Mouse (Mus musculus) heart, postnatal 0 days (tissue): ENCODE data around the gene Pidd1. TPM values are rescaled to one million over a fixed set of nuclear protein-coding genes. Genes with fewer than 3 reads are reported as not detected.

Experiments used
- ATAC-seq: fragments of 200-750 bp; cut with Nextera tagmentation; 2 replicates; pipeline ENCODE4 v1.8.0; 2017; ENCODE audit warnings: low read depth, moderate number of reproducible peaks, moderate library complexity; ENCODE audit not compliant: insufficient read depth
- DNase-seq: peaks from one replicate; pipeline ENCODE4 v3.0.0-alpha.2; 2016; ENCODE audit warnings: low spot score
- H3K27ac ChIP-seq: fragments of 300-500 bp; sonication (generic); 2 replicates; pipeline ENCODE4 v1.5.1; 2014; ENCODE audit warnings: low read depth, mild to moderate bottlenecking
- H3K27me3 ChIP-seq: fragments of 300-500 bp; sonication (generic); 2 replicates; pipeline ENCODE4 v1.6.1; 2014; ENCODE audit warnings: low read length, mixed read lengths; ENCODE audit not compliant: control insufficient read depth, insufficient read depth
- H3K36me3 ChIP-seq: fragments of 300-500 bp; sonication (generic); replicated peaks from 2 replicates; pipeline ENCODE4 v1.6.1; 2014; ENCODE audit warnings: low read length, mixed read lengths; ENCODE audit not compliant: control insufficient read depth, insufficient read depth
- H3K4me1 ChIP-seq: fragments of 300-500 bp; sonication (generic); 2 replicates; pipeline ENCODE4 v1.6.1; 2014; ENCODE audit warnings: antibody characterized with exemption; ENCODE audit not compliant: control insufficient read depth, insufficient read depth
- H3K4me2 ChIP-seq: fragments of 300-500 bp; sonication (generic); 2 replicates; pipeline ENCODE4 v1.6.1; 2014; ENCODE audit warnings: low read depth, mild to moderate bottlenecking, low read length, moderate library complexity
- H3K4me3 ChIP-seq: fragments of 300-500 bp; sonication (generic); 2 replicates; pipeline ENCODE4 v1.5.1; 2014; ENCODE audit warnings: low read depth, low read length
- H3K9ac ChIP-seq: fragments of 300-500 bp; sonication (generic); replicated peaks from 2 replicates; pipeline ENCODE4 v1.6.1; 2014; ENCODE audit warnings: low read depth, low read length, mixed read lengths
- H3K9me3 ChIP-seq: fragments of 300-500 bp; sonication (generic); replicated peaks from 2 replicates; pipeline ENCODE4 v1.6.1; 2016; ENCODE audit warnings: low read length; ENCODE audit not compliant: control insufficient read depth
- CTCF ChIP-seq: IDR thresholded peaks from 2 replicates; pipeline ENCODE4 v1.5.1; 2016; ENCODE audit warnings: antibody characterized with exemption, control low read depth, low read depth
- EP300 ChIP-seq: IDR thresholded peaks from 2 replicates; pipeline ENCODE4 v1.6.1; 2016; ENCODE audit warnings: antibody characterized with exemption, low read depth
- WGBS: fragments of 180-500 bp; shearing (Covaris S2); extraction: QIAGEN DNeasy Blood & Tissue Kit; methylation state at CpG from one replicate; pipeline ENCODE4 v1.1.7; 2014; 5-methylcytosine and 5-hydroxymethylcytosine counted together
- polyA plus RNA-seq: library from polyadenylated mRNA; unstranded; fragments of >200 nt; fragmentation: Nextera tagmentation; extraction: Ambion mirVana; gene quantifications from 2 replicates; pipeline ENCODE4 v1.2.1, GENCODE M21; 2015
- total RNA-seq: library from RNA; depleted of rRNA; stranded (reverse); fragments of >200 nt; gene quantifications from 2 replicates; pipeline ENCODE4 v1.2.3, GENCODE M21; 2014; ENCODE audit warnings: low replicate concordance; rRNA removed

Gene Pidd1
- total and polyA plus RNA-seq, 2 experiments from 2014 or later: 0.15 to 1.7 TPM

DNA sequence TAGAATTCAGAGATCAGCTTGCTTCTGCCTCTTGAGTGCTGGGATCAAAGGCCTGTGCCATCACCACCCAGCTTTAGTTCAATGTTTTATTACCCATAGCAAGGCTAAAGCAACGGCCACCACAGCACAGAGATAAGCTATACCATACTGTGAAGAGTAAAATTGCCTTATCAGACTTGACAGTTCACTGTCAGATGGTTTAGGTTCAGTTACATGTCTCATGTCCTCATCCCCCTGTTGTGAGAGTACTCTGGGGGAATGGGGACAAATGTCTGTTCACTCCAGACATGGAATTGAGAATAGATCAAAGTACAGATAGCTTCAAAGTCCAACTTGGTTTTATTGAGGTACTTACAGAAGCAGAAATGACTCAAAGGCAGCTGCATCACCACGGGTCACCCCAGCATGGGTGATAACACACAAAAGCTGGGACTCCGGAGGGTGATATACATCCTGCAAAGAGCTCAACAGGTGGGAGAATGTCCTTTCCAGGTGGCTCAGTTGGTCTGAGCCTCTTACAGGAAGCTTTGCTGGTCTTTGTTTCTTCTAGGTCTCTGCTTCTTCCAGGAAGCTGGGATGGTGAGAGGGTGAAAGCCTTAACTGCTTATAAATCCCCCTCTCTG is 55.2 kb downstream of the Pidd1 start:
- Histone ChIP-seq H3K9me3 (no peaks in the 10 kb centered on the region), H3K9ac (no peak overlapping the region), H3K27me3 (no peaks in the 10 kb centered on the region), H3K4me2 (no peak overlapping the region), H3K27ac (no peak overlapping the region), H3K36me3 (no peaks in the 10 kb centered on the region), H3K4me1 (peaks cover 9% of the 10 kb centered on the region), H3K4me3 (no peak overlapping the region)
- TF ChIP-seq CTCF (no peak), EP300 (no peak)
- DNase-seq (no peak), ATAC-seq (no peak)
- 54% methylated on average over 3 of the region's 3 CpGs for WGBS

Other genes starting within 250 kb of the Pidd1 start
- gene Lrrc56, start 249.9 kb downstream of the Pidd1 start, total RNA-seq: 1.1 and 5.6 TPM in 2 replicates
- 2.9 TPM in 2 replicates for gene Lrrc56, start 249.9 kb downstream of the Pidd1 start, polyA plus RNA-seq
- 0.12 TPM in 1 of 2 replicates, not detected in the other for gene Lmntd2, start 229.9 kb downstream of the Pidd1 start, total RNA-seq
- gene Lmntd2, start 229.9 kb downstream of the Pidd1 start, polyA plus RNA-seq: 0.07 and 0.15 TPM in 2 replicates
- 6.7 and 43.2 TPM in 2 replicates for gene Rassf7, start 228.2 kb downstream of the Pidd1 start, total RNA-seq
- 5.8 and 7.1 TPM in 2 replicates for gene Rassf7, start 228.2 kb downstream of the Pidd1 start, polyA plus RNA-seq
- gene Phrf1, start 215.2 kb downstream of the Pidd1 start, total RNA-seq: 28.9 and 31.9 TPM in 2 replicates
- gene Phrf1, start 215.2 kb downstream of the Pidd1 start, polyA plus RNA-seq: 17.4 and 20.4 TPM in 2 replicates
- 10.0 and 18.8 TPM in 2 replicates for gene Irf7, start 177.5 kb downstream of the Pidd1 start, total RNA-seq
- 6.2 and 7.5 TPM in 2 replicates for gene Irf7, start 177.5 kb downstream of the Pidd1 start, polyA plus RNA-seq
- not detected in 2 replicates for gene Cdhr5, start 167.2 kb downstream of the Pidd1 start, total RNA-seq
- not detected in 2 replicates for gene Cdhr5, start 167.2 kb downstream of the Pidd1 start, polyA plus RNA-seq
- gene Sct, start 164.9 kb downstream of the Pidd1 start, total RNA-seq: not detected in 2 replicates
- 1.0 and 1.6 TPM in 2 replicates for gene Sct, start 164.9 kb downstream of the Pidd1 start, polyA plus RNA-seq
- gene Drd4, start 152.0 kb downstream of the Pidd1 start, total RNA-seq: not detected in 2 replicates
- 0.07 TPM in 1 of 2 replicates, not detected in the other for gene Drd4, start 152.0 kb downstream of the Pidd1 start, polyA plus RNA-seq
- 26.4 and 30.6 TPM in 2 replicates for gene Deaf1, start 116.3 kb downstream of the Pidd1 start, total RNA-seq
- 21.2 and 22.0 TPM in 2 replicates for gene Deaf1, start 116.3 kb downstream of the Pidd1 start, polyA plus RNA-seq
- 23.6 and 33.0 TPM in 2 replicates for gene Tmem80, start 116.3 kb downstream of the Pidd1 start, total RNA-seq
- 29.8 and 29.9 TPM in 2 replicates for gene Tmem80, start 116.3 kb downstream of the Pidd1 start, polyA plus RNA-seq
- 2.7 and 8.9 TPM in 2 replicates for gene Eps8l2, start 105.1 kb downstream of the Pidd1 start, total RNA-seq
- gene Eps8l2, start 105.1 kb downstream of the Pidd1 start, polyA plus RNA-seq: 0.67 and 0.69 TPM in 2 replicates
- 151 and 173 TPM in 2 replicates for gene Taldo1, start 51.8 kb downstream of the Pidd1 start, total RNA-seq
- gene Taldo1, start 51.8 kb downstream of the Pidd1 start, polyA plus RNA-seq: 225 and 238 TPM in 2 replicates
- 29.4 and 32.7 TPM in 2 replicates for gene Gatd1, start 29.9 kb downstream of the Pidd1 start, total RNA-seq
- gene Gatd1, start 29.9 kb downstream of the Pidd1 start, polyA plus RNA-seq: 19.9 and 24.2 TPM in 2 replicates
- 0.27 and 3.2 TPM in 2 replicates for gene Cend1, start 14.5 kb downstream of the Pidd1 start, total RNA-seq
- 1.7 and 1.8 TPM in 2 replicates for gene Cend1, start 14.5 kb downstream of the Pidd1 start, polyA plus RNA-seq
- 9.7 and 17.7 TPM in 2 replicates for gene Slc25a22, start 6.1 kb downstream of the Pidd1 start, total RNA-seq
- gene Slc25a22, start 6.1 kb downstream of the Pidd1 start, polyA plus RNA-seq: 11.8 and 13.1 TPM in 2 replicates
- 302 and 309 TPM in 2 replicates for gene Rplp2, start 3.3 kb upstream of the Pidd1 start, total RNA-seq
- 880 and 926 TPM in 2 replicates for gene Rplp2, start 3.3 kb upstream of the Pidd1 start, polyA plus RNA-seq
- gene Pnpla2, start 11.2 kb upstream of the Pidd1 start, total RNA-seq: 47.9 and 63.8 TPM in 2 replicates
- gene Pnpla2, start 11.2 kb upstream of the Pidd1 start, polyA plus RNA-seq: 157 and 159 TPM in 2 replicates
- 6.2 and 134 TPM in 2 replicates for gene Cracr2b, start 17.1 kb upstream of the Pidd1 start, total RNA-seq
- gene Cracr2b, start 17.1 kb upstream of the Pidd1 start, polyA plus RNA-seq: 23.9 and 24.2 TPM in 2 replicates
- 288 and 323 TPM in 2 replicates for gene Cd151, start 23.4 kb upstream of the Pidd1 start, total RNA-seq
- 37.8 and 39.7 TPM in 2 replicates for gene Cd151, start 23.4 kb upstream of the Pidd1 start, polyA plus RNA-seq
- 17.4 and 32.3 TPM in 2 replicates for gene Polr2l, start 31.1 kb upstream of the Pidd1 start, total RNA-seq
- gene Polr2l, start 31.1 kb upstream of the Pidd1 start, polyA plus RNA-seq: 77.6 and 81.3 TPM in 2 replicates
- 84.2 and 87.8 TPM in 2 replicates for gene Tspan4, start 31.2 kb upstream of the Pidd1 start, total RNA-seq
- gene Tspan4, start 31.2 kb upstream of the Pidd1 start, polyA plus RNA-seq: 72.2 and 72.3 TPM in 2 replicates
- 12.5 and 23.5 TPM in 2 replicates for gene Chid1, start 95.8 kb upstream of the Pidd1 start, total RNA-seq
- 17.7 and 20.3 TPM in 2 replicates for gene Chid1, start 95.8 kb upstream of the Pidd1 start, polyA plus RNA-seq
- gene Ap2a2, start 118.1 kb upstream of the Pidd1 start, total RNA-seq: 60.4 and 63.3 TPM in 2 replicates
- 28.7 and 30.6 TPM in 2 replicates for gene Ap2a2, start 118.1 kb upstream of the Pidd1 start, polyA plus RNA-seq
- not detected in 2 replicates for gene Muc6, start 211.3 kb upstream of the Pidd1 start, total RNA-seq
- gene Muc6, start 211.3 kb upstream of the Pidd1 start, polyA plus RNA-seq: 0.03 and 0.04 TPM in 2 replicates
- 1.7 TPM in 1 of 2 replicates, not detected in the other for gene Muc2, start 246.3 kb upstream of the Pidd1 start, total RNA-seq
- not detected in 2 replicates for gene Muc2, start 246.3 kb upstream of the Pidd1 start, polyA plus RNA-seq